Mouse (Mus musculus): ENCODE data around the gene Nt5m.

Nt5m gene

GRCm38 (mm10) chr11:59839459-59840126 lies 346 bp downstream of the Nt5m start, which contains the start of gene Cops3:
TSS of gene Cops3 (minus strand) at chr11:59839838.
- peak; percentile 90 for DNase-seq (ENCODE audit: low read depth)

DNA sequence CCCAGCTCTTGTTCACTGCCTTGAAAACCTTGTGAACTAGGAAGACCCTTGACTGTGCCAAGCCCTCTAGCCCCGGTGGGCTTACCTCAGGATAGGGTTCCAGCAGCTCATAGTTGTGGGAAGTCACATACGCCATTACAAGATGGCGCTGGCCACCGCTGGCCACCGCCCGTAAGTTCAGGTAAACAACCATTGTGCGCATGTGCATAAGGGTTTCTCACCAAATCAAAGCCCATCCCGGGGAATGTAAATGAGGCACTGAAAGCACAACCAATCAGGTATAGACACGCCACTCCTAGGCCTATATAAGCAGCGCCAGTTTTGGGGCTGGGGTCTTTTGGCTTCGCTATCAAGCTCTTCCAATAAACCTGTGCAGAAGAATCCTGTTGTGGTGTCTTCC lies 7.1 kb downstream of the Nt5m start:
- DNase-seq (ENCODE audit: low read depth): no peak

DNA sequence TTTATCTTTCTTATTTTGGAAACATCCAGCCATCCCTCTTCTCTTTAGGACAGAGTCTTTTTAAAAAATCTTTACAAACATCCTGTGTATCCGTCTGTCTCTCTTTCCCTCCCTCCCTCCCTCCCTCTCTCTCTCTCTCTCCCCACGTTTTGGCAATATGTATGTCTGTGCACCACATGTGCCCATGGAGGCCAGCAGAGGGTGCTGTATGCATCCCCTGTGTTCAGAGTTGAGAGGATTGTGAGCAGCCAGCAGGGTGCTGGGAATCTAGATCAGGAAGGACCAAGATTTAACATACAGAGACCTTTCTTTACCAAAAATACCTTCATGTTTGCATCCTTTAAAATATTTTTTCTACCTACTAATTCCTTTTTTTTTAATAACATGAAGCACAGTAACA lies 7.9 kb downstream of the Nt5m start:
- DNase-seq (ENCODE audit: low read depth): no peak

DNA sequence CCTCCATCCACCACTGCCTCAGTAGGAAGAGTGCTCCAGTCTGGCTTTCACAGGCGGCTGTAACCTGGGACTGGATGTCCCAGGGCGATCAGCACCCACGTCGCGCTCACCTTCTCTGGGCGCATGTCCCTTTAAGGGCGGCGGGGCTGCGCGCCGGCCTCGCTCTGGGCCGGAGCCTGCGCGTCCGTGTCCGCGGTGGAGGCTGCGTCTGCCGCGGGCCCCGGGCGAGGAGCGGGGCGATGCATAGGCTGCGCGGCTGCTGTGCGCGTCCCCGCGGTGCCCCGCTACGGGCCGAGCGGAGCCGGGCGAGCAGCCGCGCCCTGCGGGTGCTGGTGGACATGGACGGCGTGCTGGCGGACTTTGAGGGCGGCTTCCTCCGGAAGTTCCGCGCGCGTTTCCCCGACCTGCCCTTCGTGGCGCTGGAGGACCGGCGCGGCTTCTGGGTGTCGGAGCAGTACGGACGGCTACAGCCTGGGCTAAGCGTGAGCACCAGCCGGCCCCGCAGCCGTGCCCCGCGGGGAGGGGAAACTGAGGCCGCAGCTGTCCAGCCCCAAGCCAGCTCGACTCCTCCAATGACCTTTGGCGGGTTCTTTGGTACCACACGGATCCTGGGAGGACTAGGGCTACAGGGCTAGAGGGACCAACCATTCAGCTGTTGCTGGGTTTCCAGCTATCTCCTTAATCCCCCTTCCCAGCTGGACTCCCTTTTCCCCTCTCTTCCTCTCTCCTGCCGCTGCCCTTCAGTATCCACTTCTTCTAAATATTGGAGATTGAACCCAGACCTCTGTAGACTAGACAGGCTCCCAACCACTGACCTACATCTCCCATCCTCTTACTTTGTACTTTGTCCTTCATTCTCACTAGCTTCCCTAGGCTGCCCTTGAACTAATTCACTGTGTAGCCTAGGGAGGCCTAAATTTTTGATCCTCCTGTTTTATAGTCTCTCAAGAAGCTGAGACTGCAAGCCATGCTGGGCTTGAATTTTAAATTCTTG lies 8.9 kb downstream of the Nt5m start:
- DNase-seq (ENCODE audit: low read depth): no peak

DNA sequence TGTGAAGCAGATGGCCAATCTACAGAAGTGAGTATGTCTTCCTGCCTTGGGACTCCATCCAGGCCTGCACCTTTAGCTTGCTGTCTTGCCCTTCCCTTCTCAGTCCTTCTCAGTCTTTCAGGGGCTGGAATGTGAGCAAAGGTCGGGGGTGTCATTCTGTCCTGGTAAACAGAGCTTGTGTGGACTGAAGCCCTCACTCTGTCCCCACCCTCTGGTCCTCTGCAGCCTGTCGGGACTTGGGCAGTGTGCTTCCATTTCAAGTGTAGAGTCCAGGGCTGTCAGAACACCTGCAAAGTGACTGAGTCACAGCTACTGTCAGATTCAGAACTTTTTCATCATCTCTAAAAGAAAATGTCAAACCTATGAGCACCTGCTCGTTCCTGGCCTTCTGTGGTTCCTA lies 13.6 kb downstream of the Nt5m start:
- no peak for DNase-seq (ENCODE audit: low read depth)

- DNase-seq (ENCODE audit: low read depth): no peak
Observed at GRCm38 (mm10) chr11:59860467-59860866, 21.2 kb downstream of the Nt5m start.

DNA sequence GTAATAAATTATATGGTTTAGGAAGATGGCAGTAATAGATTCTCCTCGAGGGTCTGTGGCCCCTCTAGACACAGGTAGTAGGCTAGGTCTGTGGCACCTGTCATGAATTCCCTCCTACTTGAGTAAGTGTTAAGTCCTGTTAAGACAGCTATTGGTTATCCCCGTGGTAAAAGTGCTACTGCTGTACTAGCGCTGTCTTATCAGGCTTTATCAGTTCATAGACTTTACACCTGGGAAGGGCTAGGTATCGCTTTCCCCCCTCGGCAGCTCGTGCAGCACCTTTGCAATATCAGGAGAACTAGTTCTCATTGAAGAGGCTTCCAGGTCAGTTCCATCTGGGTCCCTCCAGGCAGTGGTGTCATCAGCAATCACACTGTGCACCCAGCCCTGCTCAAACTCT lies 25.1 kb downstream of the Nt5m start:
- DNase-seq (ENCODE audit: low read depth): no peak

DNA sequence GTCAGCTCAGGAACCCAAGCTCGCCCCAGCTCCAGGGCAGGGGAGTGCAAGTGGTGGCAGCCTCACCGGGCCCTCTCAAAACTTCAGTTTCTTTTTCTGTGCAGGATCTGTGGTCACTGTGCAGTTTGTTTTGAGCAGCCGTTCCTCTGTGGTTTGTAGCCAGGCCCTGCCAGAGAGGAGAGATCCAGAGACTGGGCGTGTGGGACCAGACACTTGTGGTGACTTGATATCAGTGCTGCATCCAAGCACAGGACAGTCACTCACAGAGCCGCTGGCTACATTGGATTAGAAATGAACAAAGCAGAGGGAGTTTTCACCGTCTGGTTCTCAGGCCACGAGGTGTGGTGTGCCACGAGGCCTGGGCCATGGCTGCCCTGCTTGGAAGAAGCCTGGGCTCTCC lies 32.9 kb downstream of the Nt5m start:
- no peak for DNase-seq (ENCODE audit: low read depth)

DNA sequence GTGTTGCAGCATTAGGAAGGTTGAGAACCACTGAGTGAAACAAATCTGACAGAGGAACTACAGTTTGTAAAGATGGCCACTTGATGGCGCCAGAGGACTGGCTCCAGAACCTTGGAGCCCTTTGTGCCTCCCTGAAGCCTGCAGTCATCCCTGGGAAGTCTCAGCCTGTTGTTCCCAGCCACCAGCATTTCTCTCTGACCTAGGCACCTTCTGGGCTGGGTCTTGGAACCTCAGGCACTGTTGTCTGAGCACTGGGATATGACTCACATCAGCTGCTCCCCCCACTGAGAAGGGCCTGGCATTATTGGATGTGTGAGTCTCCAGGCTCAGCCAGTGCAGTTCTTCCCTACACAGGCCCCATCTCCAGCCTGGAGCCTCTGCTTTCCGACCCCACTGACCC lies 40.8 kb downstream of the Nt5m start:
- DNase-seq (ENCODE audit: low read depth): peak; percentile 62

DNA sequence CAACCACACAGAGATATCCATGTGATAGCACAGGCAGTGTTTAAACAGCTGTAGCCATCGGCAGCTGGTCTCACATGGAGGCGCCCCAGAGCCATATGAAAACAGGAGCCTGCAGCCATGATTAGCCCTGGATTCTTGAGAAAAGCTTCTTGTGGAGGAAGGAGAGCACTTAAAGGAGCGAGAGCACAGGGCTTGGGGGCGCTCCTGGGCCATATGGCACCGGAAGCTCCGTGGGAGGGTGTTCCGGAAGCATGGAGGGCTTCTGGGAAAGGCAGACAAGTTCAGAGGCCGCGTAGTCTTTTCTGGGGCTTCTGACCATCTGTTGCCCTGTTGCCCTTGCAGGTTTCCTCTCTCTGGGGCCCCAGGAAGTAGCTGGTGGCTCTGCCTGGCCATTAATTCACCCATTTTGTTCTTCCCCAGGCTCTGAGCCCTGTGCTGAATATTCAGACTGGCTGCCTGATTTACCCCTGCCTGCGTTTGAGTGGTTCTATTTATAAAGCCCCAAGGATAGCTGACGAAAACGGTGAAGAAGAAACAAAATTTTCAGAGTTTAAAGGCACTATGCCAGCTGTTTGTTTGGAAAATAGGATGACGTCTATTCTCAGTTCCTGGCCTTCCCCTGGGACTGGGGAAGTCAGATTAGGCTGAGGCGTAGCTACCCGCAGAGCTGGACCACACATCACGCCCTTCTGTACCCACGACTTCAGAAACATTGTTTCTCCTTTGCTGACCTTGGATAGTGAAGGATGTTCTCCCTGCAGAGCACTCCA lies 46.2 kb downstream of the Nt5m start:
- no peak for DNase-seq (ENCODE audit: low read depth)

DNA sequence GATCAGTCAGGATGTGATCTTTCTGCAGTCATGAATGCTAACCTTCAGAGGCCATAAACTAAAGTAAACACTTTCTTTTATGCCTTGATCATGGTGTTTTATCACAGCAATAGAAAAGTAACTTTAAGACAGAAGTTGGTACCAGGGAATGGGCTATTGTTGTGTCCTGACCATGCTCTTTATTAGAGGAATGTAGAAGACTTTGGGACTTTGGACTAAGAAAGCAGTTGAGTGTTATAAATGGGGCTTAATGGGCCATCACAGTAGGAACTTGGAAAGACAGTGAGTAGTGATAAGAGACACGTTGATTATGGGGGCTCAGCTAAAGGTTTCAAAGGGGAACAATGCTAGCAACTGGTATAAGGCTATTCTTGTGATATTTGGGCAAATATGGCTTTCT lies 47.7 kb downstream of the Nt5m start:
- DNase-seq (ENCODE audit: low read depth): no peak

GRCm38 (mm10) chr11:59888151-59888550 lies 48.9 kb downstream of the Nt5m start:
- DNase-seq (ENCODE audit: low read depth): no peak

DNA sequence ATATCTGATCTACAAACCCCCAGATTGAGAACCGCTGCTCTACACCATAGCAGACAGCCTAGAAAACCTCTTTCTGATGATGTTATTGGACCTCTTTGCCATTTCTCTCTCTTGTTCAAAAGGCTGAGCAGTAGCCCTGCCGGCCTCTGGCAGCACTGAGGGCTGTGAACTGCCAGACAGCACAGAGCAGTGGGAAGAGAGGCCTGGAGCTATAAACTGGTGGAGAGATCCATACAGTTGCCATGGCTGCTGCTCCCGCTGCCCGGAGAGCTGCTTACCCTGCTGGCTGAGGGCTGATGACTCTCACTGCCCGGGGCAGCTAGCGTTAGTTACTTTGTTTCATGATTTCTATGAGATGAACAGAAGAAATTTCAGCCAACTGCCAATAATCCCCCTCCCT lies 52.6 kb downstream of the Nt5m start:
- no peak for DNase-seq (ENCODE audit: low read depth)

DNA sequence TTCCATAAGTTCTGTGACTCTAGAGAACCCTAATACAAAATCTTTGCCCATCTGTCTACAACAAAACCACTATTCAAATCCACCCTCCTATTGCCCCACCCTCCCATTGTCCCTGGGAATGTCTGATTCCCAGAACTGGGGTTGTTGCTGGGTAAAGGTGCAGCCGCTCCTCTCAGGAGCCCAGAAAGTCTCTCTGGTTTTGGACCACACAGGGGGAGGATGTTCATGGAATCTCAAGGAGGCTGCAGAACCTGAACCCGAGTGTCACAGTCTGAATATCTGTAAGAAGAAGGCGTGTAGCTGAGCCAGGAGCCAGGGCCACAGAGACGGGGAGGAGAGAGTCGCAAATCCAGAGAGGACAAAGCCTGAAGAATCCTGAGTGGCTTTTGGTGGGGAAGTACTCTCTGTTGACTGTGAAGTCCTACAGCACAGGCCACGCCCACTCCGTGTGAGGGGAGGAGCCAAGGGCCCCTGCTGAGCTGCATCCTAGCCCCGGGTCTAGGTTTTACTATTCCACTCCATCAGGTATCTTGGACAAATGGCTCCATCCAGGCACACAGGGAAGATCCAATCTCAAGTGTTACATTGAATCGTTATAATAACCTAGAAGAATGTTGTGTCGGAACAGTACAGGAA lies 54.0 kb downstream of the Nt5m start:
- no peak for DNase-seq (ENCODE audit: low read depth)

DNA sequence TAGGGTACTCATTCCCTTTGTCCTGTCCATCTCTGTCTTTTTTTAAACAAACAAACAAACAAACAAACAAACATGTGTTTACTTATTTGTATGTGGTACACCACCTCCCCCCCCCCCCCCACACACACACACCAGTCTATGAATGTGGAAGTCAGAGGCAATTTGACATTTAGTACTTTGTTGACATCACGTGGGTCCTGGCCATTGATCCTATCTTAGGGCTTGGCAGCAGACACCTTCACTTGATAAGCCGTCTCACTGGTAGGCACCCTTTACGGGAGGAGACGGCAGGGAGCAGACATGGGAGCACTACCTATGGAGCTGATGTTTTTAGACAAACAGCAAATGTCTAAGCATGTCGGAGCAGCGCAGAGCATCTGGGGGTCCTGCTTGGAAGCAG lies 55.7 kb downstream of the Nt5m start:
- no peak for DNase-seq (ENCODE audit: low read depth)

- DNase-seq (ENCODE audit: low read depth): no peak
Observed at GRCm38 (mm10) chr11:59895316-59895715, 56.1 kb downstream of the Nt5m start.

GRCm38 (mm10) chr11:59897981-59898599 lies 58.8 kb downstream of the Nt5m start:
- no peak for DNase-seq (ENCODE audit: low read depth)

DNA sequence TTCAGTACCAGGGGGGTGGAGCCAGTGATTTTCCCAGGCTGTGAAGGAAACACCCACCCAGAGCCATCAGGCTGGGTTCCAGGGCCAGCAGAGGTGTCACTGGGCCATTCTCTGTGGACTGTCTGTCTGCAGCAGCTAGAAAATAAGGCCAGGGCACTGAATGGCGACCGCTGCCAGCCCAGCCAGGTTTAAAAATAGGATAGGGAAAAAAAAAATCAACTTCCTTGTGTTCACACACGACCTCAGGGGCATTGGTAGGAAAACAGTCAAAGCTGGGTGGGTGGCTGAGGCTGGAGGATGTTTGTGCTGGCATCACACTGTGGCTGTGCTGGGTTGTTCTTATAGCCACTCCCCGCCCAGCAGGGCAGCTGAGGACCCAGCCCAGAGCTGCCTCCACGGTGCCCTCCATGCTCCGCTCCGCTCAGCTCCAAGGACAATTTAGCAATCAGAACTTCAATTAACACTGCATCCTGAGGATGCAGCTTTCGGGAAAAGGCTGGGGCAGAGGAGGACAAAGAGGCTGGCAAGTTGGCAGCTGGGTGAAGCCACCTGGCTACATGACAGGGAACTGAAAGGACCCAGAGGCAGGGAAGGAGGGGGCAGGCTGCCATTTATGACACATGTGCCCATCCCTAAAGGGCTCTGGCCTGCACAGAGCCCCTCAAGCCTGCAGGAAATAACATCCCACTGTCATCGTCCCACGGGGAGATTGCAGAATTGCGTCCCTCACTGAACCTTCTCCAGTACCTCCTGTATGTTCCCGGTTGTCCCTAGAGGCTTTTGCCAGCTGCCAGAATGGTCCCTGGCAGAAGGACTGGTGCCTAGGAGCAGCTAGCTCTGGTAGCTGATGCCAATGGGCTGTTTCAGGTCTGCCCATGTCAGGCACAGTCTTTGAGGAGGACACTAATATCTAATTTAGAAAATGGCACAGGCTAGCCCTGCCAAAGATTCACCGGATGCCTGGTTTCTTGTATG lies 60.8 kb downstream of the Nt5m start:
- DNase-seq (ENCODE audit: low read depth): peak; percentile 29

GRCm38 (mm10) chr11:59900995-59901394 lies 61.7 kb downstream of the Nt5m start:
- DNase-seq (ENCODE audit: low read depth): no peak

DNA sequence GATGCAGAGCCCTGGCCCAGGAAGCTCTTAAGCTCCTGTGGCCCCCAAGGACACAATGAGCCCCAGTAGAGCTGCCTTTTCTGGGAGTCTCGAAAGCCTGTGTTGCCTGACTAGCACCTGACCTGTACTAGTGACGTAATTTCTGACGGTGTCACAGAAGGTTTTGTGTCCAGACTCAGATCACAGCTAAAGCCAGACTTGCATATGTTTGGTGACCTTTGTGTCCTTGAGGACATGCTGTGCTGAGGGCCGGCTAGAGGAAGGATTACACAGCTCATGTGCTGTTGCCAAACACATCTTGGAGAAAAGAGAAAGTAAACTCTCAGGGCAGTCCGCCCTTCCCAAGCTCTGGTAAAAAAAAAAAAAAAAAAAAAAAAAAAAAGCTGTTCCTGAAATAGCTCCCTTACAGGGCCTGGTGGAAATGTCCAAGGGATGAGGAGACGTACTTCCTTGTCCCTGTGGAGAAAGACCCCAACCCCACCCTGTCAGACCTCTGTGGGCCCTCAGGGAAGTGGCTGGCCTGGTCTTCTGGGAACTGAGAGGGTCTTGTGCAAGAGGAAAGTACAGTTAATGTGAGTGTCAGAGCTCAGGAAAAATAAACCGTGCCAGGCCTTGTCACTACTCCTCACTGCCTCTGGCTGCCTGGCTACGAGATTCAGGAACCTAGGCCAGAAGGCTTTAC lies 62.9 kb downstream of the Nt5m start:
- DNase-seq (ENCODE audit: low read depth): peak; percentile 21

Measured in fibroblast of lung, adult 2 months (primary cell).